Mouse (Mus musculus) MEL (cell line): ENCODE measurements at regions not wholly inside any gene's neighbourhood (a gene's known extent, or its start where the extent isn't known, plus 50 kb on each side); places are given as distances from the start of the nearest gene placed in this dataset.

Source experiments
- DNase-seq: peaks from one replicate; pipeline ENCODE4 v3.0.0; 2011; ENCODE audit warnings: low read depth, low spot score
- H3K27ac ChIP-seq: 2 replicates; pipeline ENCODE4 v1.5.1; 2012; ENCODE audit warnings: low read depth, mild to moderate bottlenecking, control low read depth, low read length, moderate library complexity; ENCODE audit not compliant: control insufficient read depth
- H3K27me3 ChIP-seq, 2 experiments: fragments of 150-350 bp in 1 of 2; sonication (generic) in 1 of 2; 2 replicates each; pipeline ENCODE4 v1.6.1; 2012; ENCODE audit warnings: low read length in 2 of 2, mild to moderate bottlenecking in 2 of 2, improper control_type of control experiment in 1 of 2, moderate library complexity in 1 of 2; ENCODE audit not compliant: insufficient read depth in 2 of 2, control insufficient read depth in 1 of 2
- H3K36me3 ChIP-seq, 2 experiments: 2 replicates each; pipeline ENCODE4 v1.6.1; 2012 to 2014; ENCODE audit warnings: low read length in 2 of 2, improper control_type of control experiment in 1 of 2, inconsistent platforms in 1 of 2, mild to moderate bottlenecking in 1 of 2; ENCODE audit not compliant: insufficient read depth in 2 of 2, control insufficient read depth in 1 of 2
- H3K4me1 ChIP-seq, 2 experiments: fragments of 150-350 bp in 1 of 2; sonication (generic) in 1 of 2; 2 replicates each; pipeline ENCODE4 v1.6.1; 2012; ENCODE audit warnings: low read length in 2 of 2, improper control_type of control experiment in 1 of 2, mild to moderate bottlenecking in 1 of 2; ENCODE audit not compliant: insufficient read depth in 2 of 2, control insufficient read depth in 1 of 2
- H3K4me3 ChIP-seq, 2 experiments: fragments of 150-350 bp in 1 of 2; sonication (generic) in 1 of 2; 2 replicates each; pipeline ENCODE4 v1.5.1; 2012; ENCODE audit warnings: low read depth in 2 of 2, low read length in 2 of 2, mild to moderate bottlenecking in 2 of 2, moderate library complexity in 2 of 2, control low read depth in 1 of 2, improper control_type of control experiment in 1 of 2; ENCODE audit not compliant: control insufficient read depth in 1 of 2, insufficient read depth in 1 of 2
- H3K79me2 ChIP-seq: 2 replicates; pipeline ENCODE4 v1.6.1; 2012; ENCODE audit warnings: mild to moderate bottlenecking, low read length, moderate library complexity; ENCODE audit not compliant: control insufficient read depth, poor library complexity, insufficient read depth
- H3K9ac ChIP-seq: 2 replicates; pipeline ENCODE4 v1.6.1; 2012; ENCODE audit warnings: low read depth, mild to moderate bottlenecking, control low read depth, low read length, moderate library complexity; ENCODE audit not compliant: control insufficient read depth, poor library complexity, severe bottlenecking
- H3K9me3 ChIP-seq: fragments of 150-350 bp; sonication (generic); replicated peaks from 2 replicates; pipeline ENCODE4 v1.6.1; 2012; ENCODE audit warnings: mild to moderate bottlenecking, low read length, improper control_type of control experiment, moderate library complexity; ENCODE audit not compliant: insufficient read depth
- BHLHE40 ChIP-seq: IDR thresholded peaks from 2 replicates; pipeline ENCODE4 v1.6.1; 2012; ENCODE audit warnings: low read depth, mild to moderate bottlenecking, inconsistent platforms, low read length, improper control_type of control experiment, borderline replicate concordance
- CTCF ChIP-seq, 3 experiments: IDR thresholded peaks in 2 of 3; conservative IDR thresholded peaks in 1 of 3; 2 replicates each; pipeline ENCODE4 v1.5.1; 2011 to 2012; ENCODE audit warnings: low read length in 3 of 3, low read depth in 2 of 3, mild to moderate bottlenecking in 2 of 3, improper control_type of control experiment in 1 of 3, inconsistent platforms in 1 of 3, mixed read lengths in 1 of 3, moderate library complexity in 1 of 3; ENCODE audit not compliant: control insufficient read depth in 1 of 3, insufficient read depth in 1 of 3, poor library complexity in 1 of 3, severe bottlenecking in 1 of 3
- E2F4 ChIP-seq: IDR thresholded peaks from 2 replicates; pipeline ENCODE4 v1.6.1; 2011; ENCODE audit warnings: low read depth, low read length, improper control_type of control experiment, borderline replicate concordance
- EP300 ChIP-seq, 2 experiments: IDR thresholded peaks; 2 replicates each; pipeline ENCODE4 v1.6.1; 2011; ENCODE audit warnings: improper control_type of control experiment in 2 of 2, low read length in 2 of 2, low read depth in 1 of 2, mild to moderate bottlenecking in 1 of 2
- GABPA ChIP-seq: IDR thresholded peaks from 2 replicates; pipeline ENCODE4 v1.6.1; 2012; ENCODE audit warnings: low read depth, mild to moderate bottlenecking, inconsistent platforms, low read length, improper control_type of control experiment, moderate library complexity
- GATA1 ChIP-seq: IDR thresholded peaks from 2 replicates; pipeline ENCODE4 v1.6.1; 2011; ENCODE audit warnings: low read depth, low read length, improper control_type of control experiment
- MAFK ChIP-seq: IDR thresholded peaks from 2 replicates; pipeline ENCODE4 v1.6.1; 2011; ENCODE audit warnings: low read depth, mild to moderate bottlenecking, low read length, improper control_type of control experiment, borderline replicate concordance
- MEF2A ChIP-seq: IDR thresholded peaks from 2 replicates; pipeline ENCODE4 v1.6.1; 2014; ENCODE audit warnings: low read depth, mild to moderate bottlenecking, inconsistent platforms, low read length, improper control_type of control experiment; ENCODE audit not compliant: poor library complexity, insufficient replicate concordance, severe bottlenecking; ENCODE audit errors: extremely low read depth
- NELFE ChIP-seq: IDR thresholded peaks from 2 replicates; pipeline ENCODE4 v1.6.1; 2011; ENCODE audit warnings: low read depth, low read length, improper control_type of control experiment
- POLR2A ChIP-seq, 2 experiments: IDR thresholded peaks; 2 replicates each; pipeline ENCODE4 v1.6.1; 2011 to 2012; ENCODE audit warnings: low read length in 2 of 2, mild to moderate bottlenecking in 2 of 2, control low read depth in 1 of 2, improper control_type of control experiment in 1 of 2, low read depth in 1 of 2, moderate library complexity in 1 of 2; ENCODE audit not compliant: control insufficient read depth in 1 of 2, insufficient read depth in 1 of 2, poor library complexity in 1 of 2
- POLR2AphosphoS2 ChIP-seq: IDR thresholded peaks from 2 replicates; pipeline ENCODE4 v1.6.1; 2011; ENCODE audit warnings: low read length, improper control_type of control experiment
- SMC3 ChIP-seq: IDR thresholded peaks from 2 replicates; pipeline ENCODE4 v1.6.1; 2011; ENCODE audit warnings: low read depth, low read length, improper control_type of control experiment
- TBP ChIP-seq: IDR thresholded peaks from 2 replicates; pipeline ENCODE4 v1.8.0; 2011; ENCODE audit warnings: low read depth, low read length, improper control_type of control experiment
- TCF12 ChIP-seq: IDR thresholded peaks from 2 replicates; pipeline ENCODE4 v1.6.1; 2014; ENCODE audit warnings: low read depth, mild to moderate bottlenecking, inconsistent platforms, low read length, improper control_type of control experiment, moderate library complexity
- UBTF ChIP-seq: IDR thresholded peaks from 2 replicates; pipeline ENCODE4 v1.6.1; 2012; ENCODE audit warnings: low read depth, mild to moderate bottlenecking, inconsistent platforms, low read length, improper control_type of control experiment, moderate library complexity, borderline replicate concordance; ENCODE audit not compliant: insufficient read depth
- USF1 ChIP-seq: IDR thresholded peaks from 2 replicates; pipeline ENCODE4 v1.6.1; 2014; ENCODE audit warnings: low read depth, mild to moderate bottlenecking, inconsistent platforms, low read length, improper control_type of control experiment, moderate library complexity
- USF2 ChIP-seq, 2 experiments: IDR thresholded peaks; 2 replicates each; pipeline ENCODE4 v1.6.1; 2011 to 2012; ENCODE audit warnings: improper control_type of control experiment in 2 of 2, low read length in 2 of 2, borderline replicate concordance in 1 of 2, inconsistent platforms in 1 of 2, low read depth in 1 of 2, mild to moderate bottlenecking in 1 of 2; ENCODE audit not compliant: insufficient read depth in 1 of 2
- ZC3H11A ChIP-seq: IDR thresholded peaks from 2 replicates; pipeline ENCODE4 v1.6.1; 2012; ENCODE audit warnings: low read depth, mild to moderate bottlenecking, inconsistent platforms, low read length, improper control_type of control experiment

- no peaks in the 10 kb centered on the region for H3K79me2 ChIP-seq
- no peak overlapping the region for H3K9ac ChIP-seq
- TF ChIP-seq MAFK, result no peak
- TF ChIP-seq USF2 (IDR thresholded peaks at IDR 0.05; ENCODE audit: borderline replicate concordance in 1 of 2, insufficient read depth in 1 of 2, low read depth in 1 of 2, low read length in 2 of 2), result no peak
- no peak for TF ChIP-seq MEF2A
- TF ChIP-seq ZC3H11A, result no peak
- no peak for TF ChIP-seq POLR2A (IDR thresholded peaks at IDR 0.05; ENCODE audit: control insufficient read depth in 1 of 2, insufficient read depth in 1 of 2, low read depth in 1 of 2, low read length in 2 of 2, poor library complexity in 1 of 2)
- TF ChIP-seq BHLHE40, result no peak
- TF ChIP-seq TBP, result no peak
- no peak for TF ChIP-seq EP300 (IDR thresholded peaks at IDR 0.05; ENCODE audit: low read depth in 1 of 2, low read length in 2 of 2)
- no peak for TF ChIP-seq GATA1
- no peak for TF ChIP-seq E2F4
- no peak for TF ChIP-seq USF1
- TF ChIP-seq SMC3, result no peak
- no peak for DNase-seq
- no peak overlapping the region for H3K4me3 ChIP-seq
- no peaks in the 10 kb centered on the region for H3K36me3 ChIP-seq
- H3K27me3 ChIP-seq, result no peaks in the 10 kb centered on the region
- H3K9me3 ChIP-seq, result no peaks in the 10 kb centered on the region
- H3K4me1 ChIP-seq, result no peaks in the 10 kb centered on the region
- H3K27ac ChIP-seq, result no peak overlapping the region
Measured at GRCm38 (mm10) chr6:66398674-66399073, 136.5 kb upstream of the Mad2l1 start.

GRCm38 (mm10) chr6:66399091-66399755 lies 136.0 kb upstream of the Mad2l1 start:
- H3K9me3 ChIP-seq, result no peaks in the 10 kb centered on the region
- TF ChIP-seq NELFE, result no peak
- TF ChIP-seq UBTF, result no peak
- no peak overlapping the region for H3K4me3 ChIP-seq
- H3K36me3 ChIP-seq, result no peaks in the 10 kb centered on the region
- no peak overlapping the region for H3K27ac ChIP-seq
- DNase-seq, result no peak
- no peaks in the 10 kb centered on the region for H3K4me1 ChIP-seq
- no peak overlapping the region for H3K9ac ChIP-seq
- no peaks in the 10 kb centered on the region for H3K79me2 ChIP-seq
- no peaks in the 10 kb centered on the region for H3K27me3 ChIP-seq

- H3K9me3 ChIP-seq, result no peaks in the 10 kb centered on the region
- H3K27me3 ChIP-seq, result no peaks in the 10 kb centered on the region
- H3K36me3 ChIP-seq, result no peaks in the 10 kb centered on the region
- H3K4me3 ChIP-seq, result no peak overlapping the region
- no peaks in the 10 kb centered on the region for H3K4me1 ChIP-seq
- TF ChIP-seq POLR2AphosphoS2 (no peak), MAFK (no peak), GABPA (no peak), MEF2A (no peak), TCF12 (no peak), CTCF (IDR thresholded peaks at IDR 0.05 in 2 of 3, conservative IDR thresholded peaks at IDR 0.05 in 1 of 3; ENCODE audit: control insufficient read depth in 1 of 3, insufficient read depth in 1 of 3, low read depth in 2 of 3, low read length in 3 of 3, poor library complexity in 1 of 3, severe bottlenecking in 1 of 3) (no peak)
- DNase-seq, result no peak
- no peaks in the 10 kb centered on the region for H3K79me2 ChIP-seq
- no peak overlapping the region for H3K9ac ChIP-seq
- no peak overlapping the region for H3K27ac ChIP-seq
Measured at GRCm38 (mm10) chr6:66401468-66401867, 133.7 kb upstream of the Mad2l1 start.
